Comparison of ENCODE assay signal across 8 mouse cellular contexts in genomic region chr13:31559419-31560144, GRCm38 (mm10). TPM values are rescaled to one million over a fixed set of nuclear protein-coding genes. Genes with fewer than 3 reads are reported as not detected.
DNase-seq lines count a peak whose midpoint lies in the region; ATAC-seq and TF ChIP-seq lines count a peak whose summit lies in the region.

No protein-coding gene starts in this region.

- WGBS in heart, adult 2 months = 1% methylated on average over 92 of the region's 92 CpGs
- WGBS in liver, adult 2 months = 1% methylated on average over 92 of the region's 92 CpGs
- WGBS in midbrain, embryonic 15.5 days = under 1% methylated on average over 90 of the region's 92 CpGs
- 1% methylated on average over 73 of the region's 92 CpGs for WGBS in stomach, postnatal 0 days

- H3K4me1 ChIP-seq in cortical plate, adult 2 months (ENCODE audit: control insufficient read depth, insufficient read depth, low read length) = no peaks in the 10 kb centered on the region
- H3K4me1 ChIP-seq in heart, adult 2 months (ENCODE audit: control insufficient read depth, insufficient read depth, low read length) = no peaks in the 10 kb centered on the region; the same call in 1 of the 2 replicates
- peaks cover 4% of the 10 kb centered on the region; the same call in 1 of the 2 replicates for H3K4me1 ChIP-seq in liver, adult 2 months (ENCODE audit: control insufficient read depth, insufficient read depth, low read length)
- peaks cover 28% of the 10 kb centered on the region for H3K4me1 ChIP-seq in midbrain, embryonic 15.5 days
- no peaks in the 10 kb centered on the region for H3K4me1 ChIP-seq in stomach, postnatal 0 days (replicated peaks; ENCODE audit: control insufficient read depth, insufficient read depth)

- intact Hi-C loops in heart, adult 2 months (cut with DNase I) = no loop called here

- peak overlapping the region; percentile 46; the same call in 1 of the 2 replicates for H3K4me3 ChIP-seq in cortical plate, adult 2 months (ENCODE audit: insufficient read depth, low read length)
- peak overlapping the region; percentile 55 for H3K4me3 ChIP-seq in heart, adult 2 months
- peak overlapping the region; percentile 81 for H3K4me3 ChIP-seq in liver, adult 2 months (ENCODE audit: insufficient read depth, low read depth, low read length)
- peak overlapping the region; percentile 49 for H3K4me3 ChIP-seq in midbrain, embryonic 15.5 days
- H3K4me3 ChIP-seq in stomach, postnatal 0 days (ENCODE audit: low read depth, low read length) = peak overlapping the region; percentile 79

- H3K9ac ChIP-seq in heart, adult 2 months (ENCODE audit: low read depth, low read length) = peak overlapping the region; percentile 39
- H3K9ac ChIP-seq in liver, adult 2 months (ENCODE audit: low read depth, low read length) = peak overlapping the region; percentile 89
- 0 out of 2 replicates have a peak overlapping the region, but pooled peaks have one; percentile 24 for H3K9ac ChIP-seq in midbrain, embryonic 15.5 days
- peak overlapping the region; percentile 92 for H3K9ac ChIP-seq in stomach, postnatal 0 days (ENCODE audit: low read length)

- H3K27me3 ChIP-seq in heart, adult 2 months (ENCODE audit: control insufficient read depth, insufficient read depth, low read length) = peaks cover 23% of the 10 kb centered on the region
- H3K27me3 ChIP-seq in liver, adult 2 months (ENCODE audit: control insufficient read depth, insufficient read depth, low read length) = no peaks in the 10 kb centered on the region
- peaks cover 81% of the 10 kb centered on the region for H3K27me3 ChIP-seq in midbrain, embryonic 15.5 days (replicated peaks)
- no peaks in the 10 kb centered on the region for H3K27me3 ChIP-seq in stomach, postnatal 0 days (ENCODE audit: control insufficient read depth, insufficient read depth, low read length)

- no peaks in the 10 kb centered on the region for H3K36me3 ChIP-seq in heart, adult 2 months (ENCODE audit: control insufficient read depth, insufficient read depth, low read length)
- no peaks in the 10 kb centered on the region for H3K36me3 ChIP-seq in liver, adult 2 months (ENCODE audit: control insufficient read depth, insufficient read depth, low read length)
- H3K36me3 ChIP-seq in midbrain, embryonic 15.5 days (replicated peaks) = no peaks in the 10 kb centered on the region
- H3K36me3 ChIP-seq in stomach, postnatal 0 days (ENCODE audit: control insufficient read depth, insufficient read depth, low read length) = no peaks in the 10 kb centered on the region

- no peaks in the 10 kb centered on the region for H3K9me3 ChIP-seq in midbrain, embryonic 15.5 days
- no peaks in the 10 kb centered on the region for H3K9me3 ChIP-seq in stomach, postnatal 0 days (ENCODE audit: control insufficient read depth, low read length)

- TF ChIP-seq CTCF in cortical plate, adult 2 months (IDR thresholded peaks at IDR 0.05; ENCODE audit: extremely low read depth, insufficient read depth, low read length) = 0 out of 2 replicates have a peak, but pooled peaks have one; percentile 8
- peak; percentile 91 for TF ChIP-seq CTCF in heart, adult 2 months (IDR thresholded peaks at IDR 0.05)
- TF ChIP-seq CTCF in liver, adult 2 months (IDR thresholded peaks at IDR 0.05; ENCODE audit: low read depth, low read length) = peak; percentile 80
- peak; percentile 76 for TF ChIP-seq CTCF in stomach, postnatal 0 days (IDR thresholded peaks at IDR 0.05; ENCODE audit: low read depth)

- H3K4me2 ChIP-seq in midbrain, embryonic 15.5 days = peak overlapping the region; percentile 98
- peak overlapping the region; percentile 82 for H3K4me2 ChIP-seq in stomach, postnatal 0 days (replicated peaks; ENCODE audit: low read depth)

- peak; percentile 82 for ATAC-seq in midbrain, embryonic 15.5 days (replicated peaks)
- ATAC-seq in stomach, postnatal 0 days (ENCODE audit: low FRiP score, low TSS enrichment) = peak; percentile 35

- peak; percentile 12 for DNase-seq in layer of hippocampus, adult 11-12 months (ENCODE audit: low spot score)
- DNase-seq in layer of hippocampus, adult 9-11 months = no peak
- peak; percentile 52 to 66 for DNase-seq in heart, adult 2 months
- DNase-seq in kidney, adult 11 months = peak; percentile 70
- DNase-seq in liver, adult 2 months (ENCODE audit: extremely low read depth, low read depth, low spot score) = peak; percentile 39
- peak; percentile 78 for DNase-seq in stomach, postnatal 0 days (ENCODE audit: low spot score)

- H3K79me2 ChIP-seq in heart, adult 2 months (replicated peaks; ENCODE audit: control insufficient read depth, insufficient read depth, low read length) = no peaks in the 10 kb centered on the region
- peaks cover 15% of the 10 kb centered on the region for H3K79me2 ChIP-seq in liver, adult 2 months (ENCODE audit: control insufficient read depth, insufficient read depth, low read length)

- H3K27ac ChIP-seq in cortical plate, adult 2 months (ENCODE audit: insufficient read depth, low read length) = peak overlapping the region; percentile 59
- no peak overlapping the region for H3K27ac ChIP-seq in heart, adult 2 months
- H3K27ac ChIP-seq in liver, adult 2 months (replicated peaks; ENCODE audit: insufficient read depth, low read depth, low read length) = peak overlapping the region; percentile 92
- H3K27ac ChIP-seq in midbrain, embryonic 15.5 days = no peak overlapping the region
- H3K27ac ChIP-seq in stomach, postnatal 0 days (replicated peaks) = peak overlapping the region; percentile 96

- TF ChIP-seq POLR2A in cortical plate, adult 2 months (IDR thresholded peaks at IDR 0.05; ENCODE audit: extremely low read depth, insufficient read depth, low read length) = no peak
- TF ChIP-seq POLR2A in heart, adult 2 months (IDR thresholded peaks at IDR 0.05; ENCODE audit: insufficient read depth, low read depth, low read length) = no peak
- 0 out of 2 replicates have a peak, but pooled peaks have one; percentile 9 for TF ChIP-seq POLR2A in liver, adult 2 months (IDR thresholded peaks at IDR 0.05; ENCODE audit: extremely low read depth, insufficient read depth, low read length)

- no peak for TF ChIP-seq EP300 in heart, adult 2 months (IDR thresholded peaks at IDR 0.05; ENCODE audit: insufficient read depth, low read depth, low read length)
- TF ChIP-seq EP300 in stomach, postnatal 0 days (optimal IDR thresholded peaks at IDR 0.05) = no peak

RNA-seq across cellular contexts. Expression of gene A530084C06Rik, which starts 0.4 kb away (rescaled TPM):
- 0.44 and 0.61 TPM in 2 replicates for polyA plus RNA-seq in cortical plate, adult 2 months (2012; rRNA removed)
- total RNA-seq in heart, adult 2 months (2021) = under 1 TPM in 1 of 2 experiments, not detected in 1; 0.08 TPM
- polyA plus RNA-seq in heart, adult 2 months (2012; rRNA removed) = not detected in 2 replicates
- total RNA-seq in liver, adult 2 months (2014; rRNA removed) = 0.46 and 0.60 TPM in 2 replicates
- polyA plus RNA-seq in liver, adult 2 months (2012; rRNA removed) = 0.21 and 0.25 TPM in 2 replicates
- not detected in 2 replicates for polyA plus RNA-seq in midbrain, embryonic 15.5 days (2015; fragmentation: Nextera tagmentation; extraction: Ambion mirVana)
- polyA plus RNA-seq in stomach, postnatal 0 days (2015; fragmentation: Nextera tagmentation; extraction: Ambion mirVana) = not detected in 2 replicates

RNA-seq across cellular contexts. Expression of gene Foxq1, which starts 3.6 kb away (rescaled TPM):
- polyA plus RNA-seq in cortical plate, adult 2 months (2012; rRNA removed) = 3.3 and 3.4 TPM in 2 replicates
- under 1 TPM; 0.07 to 0.13 TPM for total RNA-seq in heart, adult 2 months (2021)
- polyA plus RNA-seq in heart, adult 2 months (2012; rRNA removed) = 0.06 and 0.16 TPM in 2 replicates
- 1.6 and 3.9 TPM in 2 replicates for total RNA-seq in liver, adult 2 months (2014; rRNA removed)
- 5.1 and 10.2 TPM in 2 replicates for polyA plus RNA-seq in liver, adult 2 months (2012; rRNA removed)
- polyA plus RNA-seq in midbrain, embryonic 15.5 days (2015; fragmentation: Nextera tagmentation; extraction: Ambion mirVana) = 2.2 and 2.4 TPM in 2 replicates
- 35.7 and 47.1 TPM in 2 replicates for polyA plus RNA-seq in stomach, postnatal 0 days (2015; fragmentation: Nextera tagmentation; extraction: Ambion mirVana)

Comparison
In these comparisons a context has a peak if more than half of its experiments do, and no peak if none do; other contexts are left out.
1. H3K27ac ChIP-seq: peak in cortical plate, adult 2 months (single experiment), liver, adult 2 months (single experiment) and stomach, postnatal 0 days (single experiment); none in heart, adult 2 months (single experiment) and midbrain, embryonic 15.5 days (single experiment).
2. CTCF ChIP-seq: peak in every context shown above with its lines; median percentile 91 in heart, adult 2 months; 80 in liver, adult 2 months; 76 in stomach, postnatal 0 days; 8 in cortical plate, adult 2 months.
3. H3K9ac ChIP-seq: peak in every context shown above with its lines; median percentile 92 in stomach, postnatal 0 days; 89 in liver, adult 2 months; 39 in heart, adult 2 months; 24 in midbrain, embryonic 15.5 days.
4. Peak in every context shown above with its lines, with median percentiles within 50 percentile points of each other: H3K4me3 ChIP-seq.